Mouse (Mus musculus) liver, embryonic 11.5 days (tissue): Measurements from ENCODE around the gene Upp2. TPM values are rescaled to one million over a fixed set of nuclear protein-coding genes. Genes with fewer than 3 reads are reported as not detected.

Source experiments
- ATAC-seq: fragments of 200-750 bp; cut with Nextera tagmentation; replicated peaks from 2 replicates; pipeline ENCODE4 v1.8.0; 2017; ENCODE audit warnings: moderate number of reproducible peaks, mild to moderate bottlenecking, moderate TSS enrichment, moderate library complexity; ENCODE audit not compliant: low FRiP score
- DNase-seq: peaks from one replicate; pipeline ENCODE4 v3.0.0-alpha.2; 2017; ENCODE audit warnings: low spot score
- H3K27ac ChIP-seq: fragments of 300-500 bp; sonication (generic); 2 replicates; pipeline ENCODE4 v1.5.1; 2014; ENCODE audit warnings: mild to moderate bottlenecking, low read depth, low read length, control low read depth
- H3K27me3 ChIP-seq: fragments of 300-500 bp; sonication (generic); replicated peaks from 2 replicates; pipeline ENCODE4 v1.6.1; 2014; ENCODE audit warnings: low read length, mixed read lengths; ENCODE audit not compliant: control insufficient read depth, insufficient read depth
- H3K36me3 ChIP-seq: fragments of 300-500 bp; sonication (generic); 2 replicates; pipeline ENCODE4 v1.6.1; 2014; ENCODE audit warnings: mild to moderate bottlenecking, low read length, moderate library complexity, mixed read lengths; ENCODE audit not compliant: control insufficient read depth, insufficient read depth
- H3K4me1 ChIP-seq: fragments of 300-500 bp; sonication (generic); replicated peaks from 2 replicates; pipeline ENCODE4 v1.6.1; 2014; ENCODE audit warnings: low read length, mixed read lengths; ENCODE audit not compliant: control insufficient read depth, insufficient read depth
- H3K4me2 ChIP-seq: fragments of 300-500 bp; sonication (generic); 2 replicates; pipeline ENCODE4 v1.6.1; 2014; ENCODE audit warnings: mild to moderate bottlenecking, control low read depth, moderate library complexity
- H3K4me3 ChIP-seq: fragments of 300-500 bp; sonication (generic); 2 replicates; pipeline ENCODE4 v1.5.1; 2014; ENCODE audit warnings: low read depth, low read length, control low read depth
- H3K9ac ChIP-seq: fragments of 300-500 bp; sonication (generic); 2 replicates; pipeline ENCODE4 v1.6.1; 2014; ENCODE audit warnings: low read depth, low read length, control low read depth
- H3K9me3 ChIP-seq: fragments of 300-500 bp; sonication (generic); 2 replicates; pipeline ENCODE4 v1.6.1; 2016; ENCODE audit warnings: low read length, inconsistent platforms, mixed read lengths; ENCODE audit not compliant: control insufficient read depth
- WGBS: fragments of 180-500 bp; shearing (Covaris S2); extraction: QIAGEN DNeasy Blood & Tissue Kit; methylation state at CpG from one replicate; pipeline ENCODE4 v1.1.7; 2014; 5-methylcytosine and 5-hydroxymethylcytosine counted together
- polyA plus RNA-seq: library from polyadenylated mRNA; unstranded; fragments of >200 nt; fragmentation: Nextera tagmentation; extraction: Ambion mirVana; gene quantifications from 2 replicates; pipeline ENCODE4 v1.2.1, GENCODE M21; 2014

The Upp2 gene
- polyA plus RNA-seq, 1 experiment from 2014 or later = 4.8 TPM

GRCm38 (mm10) chr2:58544368-58544767, 22.7 kb upstream of the Upp2 start:
- H3K4me3 ChIP-seq = no peak overlapping the region
- 30% methylated on average over 6 of the region's 6 CpGs for WGBS
- no peak overlapping the region for H3K4me2 ChIP-seq
- H3K4me1 ChIP-seq = peaks cover 15% of the 10 kb centered on the region
- ATAC-seq (peak; percentile 85), DNase-seq (no peak)
- no peaks in the 10 kb centered on the region for H3K9me3 ChIP-seq
- H3K36me3 ChIP-seq = no peaks in the 10 kb centered on the region
- H3K27ac ChIP-seq = no peak overlapping the region
- H3K9ac ChIP-seq = no peak overlapping the region
- H3K27me3 ChIP-seq = no peaks in the 10 kb centered on the region

- Histone ChIP-seq H3K4me3 (no peak overlapping the region), H3K27me3 (no peaks in the 10 kb centered on the region), H3K27ac (no peak overlapping the region), H3K36me3 (no peaks in the 10 kb centered on the region), H3K9me3 (no peaks in the 10 kb centered on the region), H3K4me2 (no peak overlapping the region), H3K9ac (no peak overlapping the region), H3K4me1 (peaks cover 20% of the 10 kb centered on the region)
- DNase-seq = no peak
- 81% methylated on average over 7 of the region's 7 CpGs for WGBS
- ATAC-seq = no peak
Observed at GRCm38 (mm10) chr2:58546264-58546663, 20.8 kb upstream of the Upp2 start.

- peaks cover 28% of the 10 kb centered on the region for H3K4me1 ChIP-seq
- no peak overlapping the region for H3K4me2 ChIP-seq
Observed at GRCm38 (mm10) chr2:58548943-58549342, 18.2 kb upstream of the Upp2 start.

GRCm38 (mm10) chr2:58549960-58550359, 17.1 kb upstream of the Upp2 start:
- ATAC-seq (no peak), DNase-seq (no peak)
- Histone ChIP-seq H3K4me2 (no peak overlapping the region), H3K9ac (no peak overlapping the region), H3K36me3 (no peaks in the 10 kb centered on the region), H3K4me1 (peaks cover 28% of the 10 kb centered on the region), H3K9me3 (no peaks in the 10 kb centered on the region), H3K27ac (no peak overlapping the region), H3K4me3 (no peak overlapping the region), H3K27me3 (no peaks in the 10 kb centered on the region)
- 50% methylated on average over 6 of the region's 6 CpGs for WGBS

More at GRCm38 (mm10) chr2:58548943-58549342, 18.2 kb upstream of the Upp2 start:
- Histone ChIP-seq H3K4me3 (no peak overlapping the region), H3K36me3 (no peaks in the 10 kb centered on the region), H3K27me3 (no peaks in the 10 kb centered on the region), H3K9me3 (no peaks in the 10 kb centered on the region), H3K27ac (no peak overlapping the region), H3K9ac (no peak overlapping the region)
- DNase-seq = no peak
- ATAC-seq = no peak
- WGBS = 63% methylated on average over 7 of the region's 7 CpGs

GRCm38 (mm10) chr2:58550488-58550887, 16.6 kb upstream of the Upp2 start:
- no peak overlapping the region for H3K9ac ChIP-seq
- H3K4me1 ChIP-seq = peaks cover 28% of the 10 kb centered on the region
- DNase-seq (no peak), ATAC-seq (no peak)
- H3K9me3 ChIP-seq = no peaks in the 10 kb centered on the region
- no peak overlapping the region for H3K27ac ChIP-seq
- no peaks in the 10 kb centered on the region for H3K27me3 ChIP-seq
- no peak overlapping the region for H3K4me3 ChIP-seq
- no peaks in the 10 kb centered on the region for H3K36me3 ChIP-seq
- WGBS = 60% methylated on average over 9 of the region's 9 CpGs
- H3K4me2 ChIP-seq = no peak overlapping the region

- Histone ChIP-seq H3K27me3 (no peaks in the 10 kb centered on the region), H3K4me3 (no peak overlapping the region), H3K27ac (peak overlapping the region; percentile 52; the same call in 1 of the 2 replicates), H3K4me2 (peak overlapping the region; percentile 15), H3K9ac (no peak overlapping the region), H3K36me3 (no peaks in the 10 kb centered on the region), H3K4me1 (peaks cover 28% of the 10 kb centered on the region), H3K9me3 (no peaks in the 10 kb centered on the region)
- DNase-seq = no peak
- WGBS = 54% methylated on average over 6 of the region's 6 CpGs
- no peak for ATAC-seq
Observed at GRCm38 (mm10) chr2:58551866-58552265, 15.2 kb upstream of the Upp2 start.

- 41% methylated on average over 3 of the region's 3 CpGs for WGBS
- ATAC-seq = no peak
- DNase-seq = no peak
Observed at GRCm38 (mm10) chr2:58552296-58552695, 14.8 kb upstream of the Upp2 start.

GRCm38 (mm10) chr2:58557045-58557845, 9.9 kb upstream of the Upp2 start:
- Histone ChIP-seq H3K36me3 (no peaks in the 10 kb centered on the region), H3K9ac (no peak overlapping the region), H3K27me3 (no peaks in the 10 kb centered on the region), H3K4me2 (peak overlapping the region; percentile 33; the same call in 1 of the 2 replicates), H3K4me1 (peaks cover 9% of the 10 kb centered on the region), H3K4me3 (no peak overlapping the region), H3K9me3 (no peaks in the 10 kb centered on the region), H3K27ac (no peak overlapping the region; the same call in 1 of the 2 replicates)
- ATAC-seq (peak; percentile 57), DNase-seq (no peak)
- 72% methylated on average over 9 of the region's 9 CpGs for WGBS

More at GRCm38 (mm10) chr2:58552296-58552695, 14.8 kb upstream of the Upp2 start:
- Histone ChIP-seq H3K4me3 (no peak overlapping the region), H3K4me1 (peaks cover 28% of the 10 kb centered on the region), H3K9ac (no peak overlapping the region), H3K36me3 (no peaks in the 10 kb centered on the region), H3K27ac (peak overlapping the region; percentile 52; the same call in 1 of the 2 replicates), H3K4me2 (peak overlapping the region; percentile 15), H3K27me3 (no peaks in the 10 kb centered on the region), H3K9me3 (no peaks in the 10 kb centered on the region)

GRCm38 (mm10) chr2:58562137-58562536, 5.0 kb upstream of the Upp2 start:
- WGBS = 60% methylated on average over 4 of the region's 4 CpGs
- Histone ChIP-seq H3K9ac (no peak overlapping the region), H3K36me3 (no peaks in the 10 kb centered on the region), H3K4me1 (peaks cover 16% of the 10 kb centered on the region), H3K27me3 (no peaks in the 10 kb centered on the region), H3K9me3 (no peaks in the 10 kb centered on the region), H3K4me2 (peak overlapping the region; percentile 11; the same call in 1 of the 2 replicates), H3K4me3 (no peak overlapping the region), H3K27ac (peak overlapping the region; percentile 2; the same call in 1 of the 2 replicates)
- no peak for ATAC-seq
- DNase-seq = no peak
